Comparison of ENCODE assay signal across 15 mouse cellular contexts in the genomic region with DNA sequence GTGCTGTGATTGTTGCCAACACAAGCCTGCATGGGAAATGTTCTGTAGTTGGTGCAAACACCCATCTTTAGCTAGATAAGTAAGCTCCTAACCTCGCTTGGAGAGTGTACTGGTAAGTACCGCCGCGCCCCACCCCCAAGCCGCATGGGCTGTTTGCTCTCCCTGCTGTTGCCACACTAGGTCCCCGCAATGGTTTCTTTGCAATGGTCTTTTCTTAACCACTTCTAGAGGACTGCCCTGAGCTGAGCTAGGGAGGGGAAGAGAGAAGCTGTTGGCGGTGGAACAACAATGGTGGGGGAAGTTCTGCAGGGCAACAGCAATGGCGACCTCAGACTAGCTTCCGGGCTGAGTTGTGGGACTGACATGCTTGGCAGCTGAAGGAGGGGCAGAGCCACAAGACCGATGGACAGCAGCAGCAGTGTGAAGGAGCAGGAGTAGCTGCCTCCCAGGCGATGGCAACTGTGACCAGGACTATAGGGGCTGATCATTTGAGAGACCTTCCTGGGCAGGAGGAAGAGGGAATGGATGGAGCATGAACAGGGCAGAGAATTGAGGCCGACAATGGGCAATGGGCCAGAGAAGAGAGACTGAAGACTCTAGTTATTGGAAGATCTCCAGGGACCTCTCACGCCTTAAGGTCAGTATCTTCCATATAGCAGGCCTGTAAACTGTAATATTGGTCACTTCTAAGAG. TPM values are rescaled to one million over a fixed set of nuclear protein-coding genes. Genes with fewer than 3 reads are reported as not detected.
DNase-seq lines count a peak whose midpoint lies in the region; ATAC-seq and TF ChIP-seq lines count a peak whose summit lies in the region.
"Had no signal": no experiment of that assay in that cellular context is flagged by ENCODE, and none has a peak within 500 bp of the region (broad histone marks: within the 10 kb centered on the region; RNA-seq: fewer than 3 reads in every experiment).

A gene (plus strand): TSS at position 393 of the 693 bp plus-strand sequence.

- no peak within 1 kb of the TSS for H3K27ac ChIP-seq in liver, embryonic 13.5 days
- H3K27ac ChIP-seq: forebrain, embryonic 10.5 days; heart, embryonic 13.5 days; limb, embryonic 15.5 days had no signal

- H3K79me2 ChIP-seq in myocyte (ENCODE audit: control insufficient read depth, insufficient read depth) = no peaks in the 10 kb centered on the region

- no peak for TF ChIP-seq POLR2A in myocyte (IDR thresholded peaks at IDR 0.05; ENCODE audit: insufficient read length, low read depth)

- no peaks in the 10 kb centered on the region for H3K36me3 ChIP-seq in liver, embryonic 13.5 days
- no peaks in the 10 kb centered on the region for H3K36me3 ChIP-seq in myocyte (ENCODE audit: control insufficient read depth, insufficient read depth)
- H3K36me3 ChIP-seq: forebrain, embryonic 10.5 days; heart, embryonic 13.5 days; limb, embryonic 15.5 days had no signal

- no peaks in the 10 kb centered on the region for H3K27me3 ChIP-seq in liver, embryonic 13.5 days
- H3K27me3 ChIP-seq in myocyte (ENCODE audit: control insufficient read depth, insufficient read depth, insufficient read length) = no peaks in the 10 kb centered on the region
- H3K27me3 ChIP-seq: heart, embryonic 13.5 days; limb, embryonic 15.5 days had no signal

- 0 out of 2 replicates have a peak, but pooled peaks have one; percentile 26 for ATAC-seq in liver, embryonic 13.5 days (ENCODE audit: low read depth)
- ATAC-seq in monocyte, adult 5-6 weeks (replicated peaks; ENCODE audit: insufficient number of reproducible peaks, low FRiP score, low TSS enrichment, poor library complexity, severe bottlenecking) = no peak

- no peaks in the 10 kb centered on the region for H3K9me3 ChIP-seq in liver, embryonic 13.5 days (replicated peaks)
- H3K9me3 ChIP-seq: forebrain, embryonic 10.5 days; heart, embryonic 13.5 days; limb, embryonic 15.5 days had no signal

- no peak within 1 kb of the TSS for H3K4me2 ChIP-seq in liver, embryonic 13.5 days
- H3K4me2 ChIP-seq in myocyte (ENCODE audit: low read depth) = no peak within 1 kb of the TSS
- H3K4me2 ChIP-seq: heart, embryonic 13.5 days; limb, embryonic 15.5 days had no signal

- WGBS in liver, embryonic 13.5 days (ENCODE audit: insufficient replicate concordance) = 55% methylated on average over 13 of the region's 13 CpGs

- H3K4me3 ChIP-seq in liver, embryonic 13.5 days (replicated peaks) = no peak within 1 kb of the TSS
- H3K4me3 ChIP-seq in myocyte = no peak within 1 kb of the TSS
- H3K4me3 ChIP-seq: forebrain, embryonic 10.5 days; heart, embryonic 13.5 days; limb, embryonic 15.5 days had no signal

- peaks cover 35% of the 10 kb centered on the region for H3K4me1 ChIP-seq in liver, embryonic 13.5 days (replicated peaks)
- H3K4me1 ChIP-seq: limb, embryonic 15.5 days had no signal

- H3ac ChIP-seq in myocyte (ENCODE audit: control insufficient read depth, insufficient read length) = no peak within 1 kb of the TSS

- peak; percentile 53 to 54 for DNase-seq in spleen, postnatal 36 days (ENCODE audit: low spot score in 2 of 2)
- no peak for DNase-seq in spleen, postnatal 14 days (ENCODE audit: low spot score in 2 of 2)
- DNase-seq in liver, embryonic 13.5 days = no peak
- DNase-seq in layer of hippocampus, adult 18-20 months (ENCODE audit: low spot score in 2 of 2) = no peak
- no peak for DNase-seq in adrenal gland, adult 18-20 months (ENCODE audit: low spot score in 2 of 2)
- DNase-seq: cerebellum, adult 9-10 months; kidney, postnatal 25 days had no signal

- H3K9ac ChIP-seq in liver, embryonic 13.5 days = no peak within 1 kb of the TSS
- H3K9ac ChIP-seq: heart, embryonic 13.5 days; limb, embryonic 15.5 days had no signal

TF ChIP-seq in myocyte, 11 proteins besides CTCF, POLR2A, EP300 and RAD21:
- TF ChIP-seq MYOD1 (IDR thresholded peaks at IDR 0.05; ENCODE audit: control insufficient read depth in 1 of 3, insufficient read length in 2 of 3, low read depth in 2 of 3) (peak in 2 of 3 experiments; percentile 76 to 78), TCF3 (IDR thresholded peaks at IDR 0.05; ENCODE audit: insufficient read length, low read depth) (no peak), MYOG (IDR thresholded peaks at IDR 0.05; ENCODE audit: control insufficient read depth in 1 of 3, insufficient read depth in 1 of 3, insufficient read length in 2 of 3, low read depth in 2 of 3) (peak in 2 of 3 experiments; percentile 33 to 60)
TF ChIP-seq in myocyte: peak in this region for 2.

RNA-seq across cellular contexts. Expression of the gene that starts here (rescaled TPM):
- polyA plus RNA-seq in liver, embryonic 13.5 days (2015; fragmentation: Nextera tagmentation; extraction: Ambion mirVana) = not detected in 2 replicates
- polyA plus RNA-seq in myocyte (2012; fragmentation: generic; extraction: Trizol) = 2.3 TPM
- not detected for total RNA-seq in layer of hippocampus, adult 18-20 months (2021)
- not detected for total RNA-seq in adrenal gland, adult 18-20 months (2021)
- total RNA-seq in monocyte, adult 5-6 weeks (2017) = not detected in 3 replicates
- total RNA-seq: left cerebral cortex, adult 8-10 months had no signal
- polyA plus RNA-seq: brain, embryonic 14.5 days; embryonic facial prominence, embryonic 11.5 days; forebrain, embryonic 10.5 days; heart, embryonic 13.5 days; limb, embryonic 15.5 days had no signal

Comparison
In these comparisons a context has a peak if more than half of its experiments do, and no peak if none do; other contexts are left out.
1. DNase-seq: peak in spleen, postnatal 36 days (2 of 2); none in spleen, postnatal 14 days (0 of 2), liver, embryonic 13.5 days (single experiment), layer of hippocampus, adult 18-20 months (0 of 2) and adrenal gland, adult 18-20 months (0 of 2).
2. Peak in ATAC-seq in liver, embryonic 13.5 days; RNA of the gene not detected or under 1 TPM.